Mouse (Mus musculus) liver, embryonic 14.5 days (tissue): ENCODE measurements around the gene Kcnj14.

Source experiments
- CTCF ChIP-seq: IDR thresholded peaks from 2 replicates; pipeline ENCODE4 v1.5.1; 2016; ENCODE audit warnings: antibody characterized with exemption, low read depth, control low read depth
- EP300 ChIP-seq: IDR thresholded peaks from 2 replicates; pipeline ENCODE4 v1.6.1; 2016; ENCODE audit warnings: antibody characterized with exemption, low read depth

GRCm38 (mm10) chr7:45850661-45851060 lies 26.1 kb upstream of the Kcnj14 start:
- no peak for TF ChIP-seq CTCF
- no peak for TF ChIP-seq EP300
